Mouse (Mus musculus) embryonic facial prominence, embryonic 10.5 days (tissue): Measurements from ENCODE around the gene Mettl16. TPM values are rescaled to one million over a fixed set of nuclear protein-coding genes. Genes with fewer than 3 reads are reported as not detected.
"Not testable (repeated sequence)": the region's sequence is repeated elsewhere in the genome, so short reads cannot be mapped to it uniquely, and the experiment has no call there.

ENCODE experiments used
- DNase-seq: peaks from one replicate; pipeline ENCODE4 v3.0.0-alpha.2; 2017; ENCODE audit warnings: low spot score
- H3K27ac ChIP-seq: fragments of 300-500 bp; sonication (generic); replicated peaks from 2 replicates; pipeline ENCODE4 v1.5.1; 2016; ENCODE audit warnings: mild to moderate bottlenecking
- H3K27me3 ChIP-seq: fragments of 300-500 bp; sonication (generic); replicated peaks from 2 replicates; pipeline ENCODE4 v1.6.1; 2016; ENCODE audit warnings: low read depth, mild to moderate bottlenecking; ENCODE audit not compliant: poor library complexity, severe bottlenecking
- H3K36me3 ChIP-seq: fragments of 300-500 bp; sonication (generic); replicated peaks from 2 replicates; pipeline ENCODE4 v1.6.1; 2016; ENCODE audit warnings: mild to moderate bottlenecking, moderate library complexity
- H3K4me1 ChIP-seq: fragments of 300-500 bp; sonication (generic); 2 replicates; pipeline ENCODE4 v1.6.1; 2016
- H3K4me3 ChIP-seq: fragments of 300-500 bp; sonication (generic); 2 replicates; pipeline ENCODE4 v1.5.1; 2016; ENCODE audit warnings: mild to moderate bottlenecking, moderate library complexity
- H3K9me3 ChIP-seq: fragments of 300-500 bp; sonication (generic); 2 replicates; pipeline ENCODE4 v1.6.1; 2016; ENCODE audit warnings: mild to moderate bottlenecking
- WGBS: fragments of 180-500 bp; shearing (Covaris S2); methylation state at CpG from one replicate; pipeline ENCODE4 v1.1.7; 2016; 5-methylcytosine and 5-hydroxymethylcytosine counted together
- polyA plus RNA-seq: library from polyadenylated mRNA; unstranded; fragments of >200 nt; fragmentation: Nextera tagmentation; extraction: Ambion mirVana; gene quantifications from 2 replicates; pipeline ENCODE4 v1.2.1, GENCODE M21; 2016

The Mettl16 gene
- polyA plus RNA-seq, 1 experiment from 2014 or later = 73.0 TPM

DNA sequence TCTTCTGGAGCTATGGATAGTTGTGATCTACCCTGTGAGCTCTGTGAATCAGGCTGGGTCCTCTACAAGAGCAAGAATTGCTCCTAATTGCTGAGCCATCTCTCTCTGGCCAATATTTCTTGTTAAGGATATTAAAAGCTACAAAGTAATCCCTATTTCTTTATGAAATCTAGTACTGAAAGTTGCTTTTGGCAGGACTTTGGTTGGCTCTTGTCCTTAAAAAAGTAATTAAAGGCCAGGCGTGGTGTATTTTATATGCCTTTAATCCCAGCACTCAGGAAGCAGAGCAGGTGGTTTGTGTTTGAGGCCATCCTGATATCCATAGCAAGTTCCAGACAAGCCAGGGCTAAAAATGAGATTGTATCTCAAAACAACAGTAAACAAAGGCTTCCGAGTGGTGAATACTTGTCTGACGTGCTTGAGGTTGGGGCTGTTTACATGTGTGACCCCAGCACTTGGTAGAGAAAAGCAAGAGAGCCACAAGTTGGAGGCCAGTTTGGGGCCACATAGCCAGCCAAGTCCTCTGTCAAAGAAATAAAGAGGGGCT lies 33.5 kb downstream of the Mettl16 start:
- no peaks in the 10 kb centered on the region for H3K9me3 ChIP-seq
- 90% methylated on average over 3 of the region's 3 CpGs for WGBS
- no peak overlapping the region for H3K4me3 ChIP-seq
- no peak overlapping the region for H3K27ac ChIP-seq
- H3K36me3 ChIP-seq = peaks cover 94% of the 10 kb centered on the region
- H3K4me1 ChIP-seq = no peaks in the 10 kb centered on the region
- no peak for DNase-seq
- no peaks in the 10 kb centered on the region for H3K27me3 ChIP-seq

DNA sequence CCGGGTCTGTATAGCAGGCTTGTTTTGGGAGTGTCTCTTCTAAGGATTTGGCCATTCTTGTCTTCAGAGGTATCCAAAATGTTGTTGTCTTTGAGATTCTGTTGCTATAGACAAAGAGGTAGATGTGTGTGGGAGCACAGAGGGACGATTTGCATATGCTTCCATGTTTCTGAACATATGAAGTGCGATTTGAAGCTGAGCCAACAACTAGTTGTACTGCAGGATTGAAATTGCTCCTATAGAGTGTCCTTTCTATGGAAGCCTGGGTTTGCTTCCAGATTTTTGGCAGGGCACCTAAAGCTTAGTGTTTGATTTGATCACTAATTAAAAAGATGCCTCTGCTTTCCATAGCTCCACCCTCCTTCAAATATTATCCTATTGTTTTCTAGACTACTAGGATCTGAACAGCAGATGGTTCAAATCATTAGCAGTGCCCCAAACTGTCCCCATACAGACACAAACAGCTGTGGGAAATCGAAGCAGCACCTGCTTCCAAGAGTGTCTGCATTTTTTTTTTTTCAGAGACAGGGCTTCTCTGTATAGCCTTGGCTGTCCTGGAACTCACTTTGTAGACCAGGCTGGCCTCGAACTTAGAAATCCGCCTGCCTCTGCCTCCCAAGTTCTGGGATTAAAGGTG lies 36.7 kb downstream of the Mettl16 start:
- Histone ChIP-seq H3K27ac (no peak overlapping the region), H3K4me3 (no peak overlapping the region), H3K36me3 (peaks cover 85% of the 10 kb centered on the region), H3K9me3 (no peaks in the 10 kb centered on the region), H3K27me3 (no peaks in the 10 kb centered on the region), H3K4me1 (no peaks in the 10 kb centered on the region; the same call in 1 of the 2 replicates)
- 92% methylated on average over 6 of the region's 6 CpGs for WGBS
- DNase-seq = no peak

DNA sequence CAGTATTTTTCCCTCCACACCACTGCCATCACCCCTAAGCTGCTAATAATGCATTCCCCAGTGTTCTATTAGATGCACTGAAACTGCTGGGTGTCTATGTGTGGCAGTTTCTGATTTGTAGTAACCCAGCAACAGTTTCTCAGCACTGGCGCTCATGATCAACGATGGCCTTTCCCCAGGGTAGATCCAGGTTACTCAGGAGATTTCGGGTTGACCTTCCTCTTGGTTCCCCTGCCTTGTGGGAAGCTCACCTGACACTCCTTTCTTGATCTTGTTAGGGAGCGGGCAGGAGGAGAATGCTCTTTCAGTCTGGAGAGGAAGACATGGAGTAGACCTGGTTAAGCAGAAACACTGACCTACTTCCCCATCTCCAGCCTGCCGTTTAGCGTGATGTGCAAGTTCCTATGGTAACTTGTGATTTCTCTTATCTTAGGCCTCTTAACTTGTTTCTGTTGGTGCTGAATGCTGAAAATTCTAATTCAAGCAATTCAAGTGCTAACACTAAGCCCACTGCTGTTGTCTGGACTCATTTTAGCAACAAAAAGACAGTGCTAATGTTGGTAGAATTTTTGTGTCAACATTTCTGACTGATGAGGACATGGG lies 37.7 kb downstream of the Mettl16 start:
- no peak for DNase-seq
- H3K4me1 ChIP-seq = no peaks in the 10 kb centered on the region; the same call in 1 of the 2 replicates
- H3K4me3 ChIP-seq = no peak overlapping the region
- no peaks in the 10 kb centered on the region for H3K27me3 ChIP-seq
- H3K36me3 ChIP-seq = peaks cover 84% of the 10 kb centered on the region
- H3K27ac ChIP-seq = no peak overlapping the region
- 93% methylated on average over 6 of the region's 6 CpGs for WGBS
- no peaks in the 10 kb centered on the region for H3K9me3 ChIP-seq

DNA sequence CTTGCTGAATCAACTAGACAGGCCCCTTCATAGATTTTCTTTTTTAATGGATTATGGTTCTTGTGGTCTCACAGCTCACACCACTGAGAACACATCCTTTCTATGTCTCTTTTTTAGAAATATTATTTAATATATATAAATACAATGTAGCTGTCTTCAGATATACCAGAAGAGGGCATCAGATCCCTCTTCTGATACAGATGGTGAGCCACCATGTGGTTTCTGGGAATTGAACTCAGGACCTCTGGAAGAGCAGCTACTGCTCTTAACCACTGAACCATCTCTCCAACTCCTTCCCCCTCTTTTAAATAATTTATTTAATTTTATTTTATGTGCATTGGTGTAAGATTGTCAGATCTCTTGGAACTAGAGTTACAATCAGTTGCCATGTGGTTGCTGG lies 39.5 kb downstream of the Mettl16 start:
- Histone ChIP-seq H3K9me3 (no peaks in the 10 kb centered on the region), H3K36me3 (peaks cover 85% of the 10 kb centered on the region), H3K27ac (no peak overlapping the region), H3K4me3 (no peak overlapping the region), H3K27me3 (no peaks in the 10 kb centered on the region), H3K4me1 (no peaks in the 10 kb centered on the region; the same call in 1 of the 2 replicates)
- no peak for DNase-seq

DNA sequence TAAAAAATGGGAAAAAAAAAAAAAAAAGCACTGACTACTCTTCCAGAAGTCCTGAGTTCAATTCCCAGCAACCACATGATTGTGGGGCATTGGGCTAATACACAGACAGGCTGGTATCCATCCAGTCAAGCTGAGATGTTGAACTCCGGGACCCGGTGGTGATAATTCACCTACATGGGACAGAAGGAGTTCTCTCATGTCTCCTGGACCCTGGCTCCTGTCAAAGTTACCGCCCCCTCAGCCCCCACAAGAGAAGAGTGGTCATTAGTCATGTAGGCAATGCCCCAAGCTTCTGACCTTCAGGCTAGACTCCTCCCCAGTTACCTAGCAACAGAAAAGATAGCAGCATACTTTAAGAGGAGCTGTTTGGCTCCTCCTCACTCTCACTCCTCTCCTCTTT lies 40.4 kb downstream of the Mettl16 start:
- WGBS = 87% methylated on average over 3 of the region's 3 CpGs

DNA sequence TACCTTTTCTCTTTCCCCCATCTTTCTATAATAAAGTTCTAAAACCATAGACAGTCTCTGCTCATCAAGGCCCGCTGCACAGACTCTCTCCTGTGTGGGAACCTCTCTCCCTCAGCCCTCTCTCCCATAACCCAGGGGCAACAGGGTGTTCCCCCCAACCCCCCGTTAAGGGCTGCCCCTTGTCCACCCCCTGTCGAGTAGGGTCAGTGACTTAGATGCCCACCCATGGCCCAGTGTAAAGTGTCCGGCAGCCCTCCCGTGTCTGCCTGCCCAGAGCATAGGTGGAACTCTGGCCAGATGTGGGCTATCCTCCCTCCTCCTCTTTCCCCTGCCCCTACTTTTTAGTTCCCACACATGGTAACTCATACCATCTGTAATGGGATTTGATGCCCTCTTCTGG lies 40.9 kb downstream of the Mettl16 start:
- Histone ChIP-seq H3K4me1 (no peaks in the 10 kb centered on the region; the same call in 1 of the 2 replicates), H3K9me3 (no peaks in the 10 kb centered on the region), H3K4me3 (no peak overlapping the region), H3K27me3 (no peaks in the 10 kb centered on the region), H3K36me3 (peaks cover 82% of the 10 kb centered on the region), H3K27ac (no peak overlapping the region)
- WGBS = 86% methylated on average over 5 of the region's 5 CpGs
- no peak for DNase-seq

More for the DNA sequence above, 40.4 kb downstream of the Mettl16 start:
- DNase-seq, H3K4me3 ChIP-seq, H3K9me3 ChIP-seq, H3K27ac ChIP-seq, H3K4me1 ChIP-seq, H3K27me3 ChIP-seq: not testable (repeated sequence)
- H3K36me3 ChIP-seq = peaks cover 82% of the 10 kb centered on the region

DNA sequence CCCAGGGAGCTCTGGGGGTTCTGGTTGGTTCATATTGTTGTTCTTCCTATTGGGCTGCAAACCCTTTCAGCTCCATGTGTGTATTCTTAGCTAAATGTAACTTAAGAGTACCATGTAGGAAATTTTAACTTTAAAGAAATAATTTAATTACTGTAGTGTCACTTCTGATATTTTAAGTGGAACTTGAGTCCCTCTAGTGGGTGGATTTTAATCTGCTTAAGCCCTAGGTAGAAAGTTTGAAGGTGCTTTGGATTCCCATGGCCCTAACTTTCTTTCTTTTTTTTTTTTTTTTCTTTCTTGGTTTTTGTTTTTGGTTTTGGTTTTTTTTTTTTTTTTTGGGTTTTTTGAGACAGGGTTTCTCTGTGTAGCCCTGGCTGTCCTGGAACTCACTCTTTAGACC lies 45.2 kb downstream of the Mettl16 start:
- no peak for DNase-seq
- Histone ChIP-seq H3K27me3 (no peaks in the 10 kb centered on the region), H3K4me1 (no peaks in the 10 kb centered on the region; the same call in 1 of the 2 replicates), H3K36me3 (peaks cover 78% of the 10 kb centered on the region), H3K9me3 (no peaks in the 10 kb centered on the region), H3K4me3 (no peak overlapping the region), H3K27ac (no peak overlapping the region)

DNA sequence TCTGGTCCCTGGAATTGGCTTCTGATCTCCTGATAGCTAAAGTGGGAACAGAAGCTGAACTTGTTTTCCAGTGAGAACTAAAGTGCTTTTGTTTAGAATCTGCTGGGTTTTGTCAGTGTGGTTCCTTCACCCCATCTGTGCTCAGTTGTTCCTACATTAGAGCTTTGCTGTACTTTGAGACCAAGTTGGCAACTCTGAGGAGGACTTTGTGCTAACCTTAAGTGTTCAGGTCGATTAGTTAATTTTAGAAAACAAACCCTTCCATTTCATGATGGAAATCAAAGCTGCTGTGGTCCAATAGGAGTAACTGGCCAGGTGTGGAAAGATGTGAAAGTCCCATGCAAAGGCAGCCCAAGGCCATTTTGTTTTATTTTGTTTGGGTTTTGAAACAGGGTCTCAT lies 50.3 kb downstream of the Mettl16 start:
- no peak for DNase-seq
- WGBS = 73% methylated on average over 1 of the region's 1 CpGs
- Histone ChIP-seq H3K4me1 (peaks cover 1% of the 10 kb centered on the region; the same call in 1 of the 2 replicates), H3K27me3 (no peaks in the 10 kb centered on the region), H3K36me3 (peaks cover 62% of the 10 kb centered on the region), H3K27ac (no peak overlapping the region), H3K4me3 (no peak overlapping the region), H3K9me3 (no peaks in the 10 kb centered on the region)

DNA sequence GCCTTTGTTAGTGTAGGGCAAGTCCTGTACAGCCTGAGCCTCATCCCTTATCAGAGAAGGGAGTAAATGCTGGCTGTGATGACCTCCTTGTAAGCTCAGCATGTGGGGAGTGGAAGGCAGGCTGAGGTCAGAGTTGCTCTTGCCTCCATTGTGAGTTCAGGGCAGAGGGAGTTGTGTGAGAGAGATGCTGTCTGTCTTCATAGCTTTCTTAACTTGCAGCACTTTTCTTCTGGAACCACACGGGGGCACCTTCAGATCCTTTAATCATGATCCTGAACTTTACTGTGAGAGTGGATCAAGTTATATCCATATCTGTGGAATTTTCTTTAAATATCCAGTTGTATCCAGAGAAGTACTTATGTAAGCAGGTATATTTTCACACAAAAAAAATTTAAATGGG lies 50.8 kb downstream of the Mettl16 start:
- Histone ChIP-seq H3K9me3 (no peaks in the 10 kb centered on the region), H3K4me1 (peaks cover 5% of the 10 kb centered on the region; the same call in 1 of the 2 replicates), H3K27me3 (no peaks in the 10 kb centered on the region), H3K4me3 (no peak overlapping the region), H3K36me3 (peaks cover 60% of the 10 kb centered on the region), H3K27ac (no peak overlapping the region)
- no peak for DNase-seq
- 42% methylated on average over 1 of the region's 1 CpGs for WGBS

DNA sequence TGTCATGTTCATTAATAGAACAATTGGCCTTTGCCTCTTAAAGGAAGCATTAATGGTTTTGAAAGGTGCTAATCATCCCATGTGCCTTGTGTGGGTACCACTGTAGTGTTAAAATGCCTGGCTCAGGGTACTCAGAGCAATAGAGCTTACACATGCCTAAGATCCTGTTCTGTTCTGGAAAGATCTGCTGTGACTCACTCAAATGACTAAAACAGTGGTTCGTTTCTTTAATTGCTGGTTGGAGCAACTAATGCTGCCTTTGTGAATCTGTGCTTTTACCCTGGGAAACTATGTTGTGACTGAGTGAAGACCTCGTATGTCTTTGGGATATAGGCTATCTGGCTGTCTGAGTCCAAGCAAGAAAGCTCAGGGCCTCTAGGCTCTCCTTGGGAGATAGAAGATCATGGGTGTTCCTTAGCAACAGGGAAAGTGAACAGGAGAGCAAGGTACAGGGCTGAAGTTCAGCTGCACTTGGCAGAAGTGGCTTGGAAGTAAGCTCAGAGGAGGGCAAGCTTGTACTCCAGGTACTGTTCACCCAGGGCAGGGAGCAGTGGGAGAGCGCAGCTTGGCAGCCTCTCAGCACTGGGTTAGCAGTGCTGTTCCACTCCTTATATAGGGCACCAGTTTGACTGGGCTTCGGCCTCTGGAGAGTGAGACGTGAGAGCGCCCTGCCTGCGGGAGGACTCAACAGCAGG lies 52.3 kb downstream of the Mettl16 start:
- WGBS = 84% methylated on average over 7 of the region's 7 CpGs

DNA sequence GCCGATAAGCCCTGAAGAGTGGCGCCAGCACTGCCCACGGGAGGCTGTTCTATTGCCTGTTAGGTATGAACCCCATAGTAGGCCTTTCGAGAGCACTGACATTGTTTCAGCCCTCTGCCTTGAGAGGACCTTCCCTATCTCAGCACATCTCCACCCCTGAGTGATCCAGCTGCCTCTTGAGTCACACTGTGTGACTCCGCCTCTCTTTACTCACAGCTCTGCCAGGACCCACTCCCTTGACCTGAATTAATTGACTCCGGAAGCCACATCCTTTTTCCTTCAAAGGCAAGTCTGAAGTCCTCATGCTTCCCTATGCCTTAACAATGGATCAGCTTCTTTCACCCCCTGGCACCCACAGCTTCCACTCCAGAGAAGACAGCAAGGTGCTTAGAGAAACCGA lies 55.5 kb downstream of the Mettl16 start:
- H3K27me3 ChIP-seq = peaks cover 12% of the 10 kb centered on the region; the same call in 1 of the 2 replicates
- peaks cover 31% of the 10 kb centered on the region for H3K4me1 ChIP-seq
- no peak overlapping the region for H3K27ac ChIP-seq
- WGBS = 71% methylated on average over 7 of the region's 7 CpGs
- no peaks in the 10 kb centered on the region for H3K9me3 ChIP-seq
- peaks cover 22% of the 10 kb centered on the region for H3K36me3 ChIP-seq
- DNase-seq = no peak
- H3K4me3 ChIP-seq = no peak overlapping the region

More for the DNA sequence above, 52.3 kb downstream of the Mettl16 start:
- Histone ChIP-seq H3K4me1 (peaks cover 5% of the 10 kb centered on the region; the same call in 1 of the 2 replicates), H3K9me3 (no peaks in the 10 kb centered on the region), H3K27me3 (peaks cover 3% of the 10 kb centered on the region; the same call in 1 of the 2 replicates), H3K4me3 (no peak overlapping the region), H3K36me3 (peaks cover 46% of the 10 kb centered on the region), H3K27ac (no peak overlapping the region)
- no peak for DNase-seq

DNA sequence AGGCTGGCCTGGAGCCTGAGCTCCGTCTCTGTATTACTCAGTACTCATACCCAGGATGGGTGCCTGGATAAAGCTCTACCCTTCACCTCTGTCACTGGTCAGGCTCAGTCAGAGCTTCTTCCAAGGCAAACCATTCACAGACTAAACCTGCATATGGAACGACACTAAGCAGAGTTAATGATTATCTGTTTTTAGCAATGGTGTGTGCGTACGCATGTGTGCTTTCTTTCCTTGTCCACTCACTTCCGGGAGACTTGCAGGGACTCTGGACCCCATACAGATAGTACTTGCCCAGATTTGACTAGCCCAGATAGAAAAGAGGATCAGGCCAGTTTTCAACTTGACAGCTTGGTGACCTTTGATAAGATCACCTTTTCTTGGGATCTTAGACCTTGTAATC lies 56.1 kb downstream of the Mettl16 start:
- Histone ChIP-seq H3K27ac (no peak overlapping the region), H3K4me1 (peaks cover 31% of the 10 kb centered on the region), H3K27me3 (peaks cover 12% of the 10 kb centered on the region; the same call in 1 of the 2 replicates), H3K4me3 (no peak overlapping the region), H3K9me3 (no peaks in the 10 kb centered on the region), H3K36me3 (peaks cover 20% of the 10 kb centered on the region)
- DNase-seq = no peak
- 93% methylated on average over 5 of the region's 5 CpGs for WGBS
